Mouse (Mus musculus): Measurements from ENCODE around the gene Pknox2. TPM values are rescaled to one million over a fixed set of nuclear protein-coding genes. Genes with fewer than 3 reads are reported as not detected.

Pknox2 gene
- 8.5 TPM for polyA plus RNA-seq (2012; fragmentation: generic; extraction: Trizol)
- long read RNA-seq, experiment 1, partial matches to known transcripts, result 2 of 7 reads
- long read RNA-seq, experiment 1, other reads (novel, unspliced or antisense), result 2 of 7 reads
- long read RNA-seq, experiment 2, partial matches to known transcripts, result 0 of 6 reads
- long read RNA-seq, experiment 2, other reads (novel, unspliced or antisense), result 1 of 6 reads

DNA sequence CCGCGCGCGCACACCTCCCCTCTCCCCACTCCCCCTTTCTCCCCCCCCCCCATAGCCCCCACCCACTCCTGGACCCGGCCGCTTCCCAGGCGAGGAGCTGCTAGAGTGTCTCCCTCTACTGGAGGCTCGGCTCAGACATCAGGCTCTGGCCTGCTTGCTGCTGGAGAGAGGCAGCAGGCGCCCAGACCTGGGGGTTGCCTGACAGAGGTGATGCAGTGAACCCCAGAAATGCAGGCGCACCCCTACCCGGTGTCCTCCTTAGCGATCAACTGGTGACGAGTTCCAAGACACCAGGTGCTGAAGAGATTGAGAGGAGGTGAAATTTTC is at the start of gene Pknox2:
Gene Pknox2, minus strand, starts transcription at position 49 of the 327 bp plus-strand sequence.
- Histone ChIP-seq H3K4me3 (ENCODE audit: insufficient read depth, poor library complexity, severe bottlenecking) (peak within 1 kb of the TSS; percentile 25), H3ac (ENCODE audit: control insufficient read depth, insufficient read length, low read depth) (peak within 1 kb of the TSS; percentile 55), H3K79me3 (ENCODE audit: low read depth) (no peaks in the 10 kb centered on the region), H3K79me2 (ENCODE audit: control insufficient read depth, insufficient read depth) (no peaks in the 10 kb centered on the region), H3K36me3 (ENCODE audit: control insufficient read depth, insufficient read depth) (no peaks in the 10 kb centered on the region), H3K27me3 (ENCODE audit: control insufficient read depth, insufficient read depth, insufficient read length) (no peaks in the 10 kb centered on the region)
- no peak for TF ChIP-seq FOSL1 (IDR thresholded peaks at IDR 0.05; ENCODE audit: insufficient read depth, low read length, poor library complexity, severe bottlenecking)
- TF ChIP-seq CEBPB (IDR thresholded peaks at IDR 0.05; ENCODE audit: low read depth), result no peak
- peak; percentile 77 for TF ChIP-seq CTCF (IDR thresholded peaks at IDR 0.05; ENCODE audit: control insufficient read depth, insufficient read depth, insufficient read length)
- TF ChIP-seq MYOG (IDR thresholded peaks at IDR 0.05; ENCODE audit: control insufficient read depth, extremely low read depth, insufficient read length), result no peak
- TF ChIP-seq MAX (IDR thresholded peaks at IDR 0.05), result no peak

DNA sequence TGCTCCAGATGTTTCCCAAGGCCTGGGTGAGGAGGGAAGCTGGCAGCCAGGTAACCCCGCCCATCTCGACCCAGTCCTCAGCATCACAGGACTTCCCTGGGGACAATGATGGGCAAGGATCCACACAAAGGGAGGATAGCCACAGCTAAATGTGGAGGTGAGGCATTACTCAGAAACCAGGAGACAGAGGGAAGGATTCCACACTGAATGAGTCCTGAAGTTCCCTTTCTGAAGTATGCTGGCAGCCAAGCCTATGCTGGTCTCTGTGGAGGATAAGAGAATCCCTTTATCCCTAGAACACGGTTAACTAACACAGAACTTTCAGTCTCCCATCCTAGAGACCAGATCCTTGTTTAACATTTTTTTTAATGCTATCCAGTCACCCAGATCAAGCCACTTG is 40.8 kb upstream of the Pknox2 start:
- H3K79me3 ChIP-seq (ENCODE audit: low read depth), result no peaks in the 10 kb centered on the region
- no peaks in the 10 kb centered on the region for H3K36me3 ChIP-seq (ENCODE audit: control insufficient read depth, insufficient read depth)
- H3K4me3 ChIP-seq (ENCODE audit: insufficient read depth, poor library complexity, severe bottlenecking), result no peak overlapping the region
- H3ac ChIP-seq (ENCODE audit: control insufficient read depth, insufficient read length, low read depth), result no peak overlapping the region
- H3K27me3 ChIP-seq (ENCODE audit: control insufficient read depth, insufficient read depth, insufficient read length), result peaks cover 8% of the 10 kb centered on the region
- TF ChIP-seq MYOG (IDR thresholded peaks at IDR 0.05; ENCODE audit: control insufficient read depth, extremely low read depth, insufficient read length), result no peak
- no peak for TF ChIP-seq USF1 (IDR thresholded peaks at IDR 0.05; ENCODE audit: low read depth)
- TF ChIP-seq MAX (IDR thresholded peaks at IDR 0.05), result no peak
- TF ChIP-seq CEBPB (IDR thresholded peaks at IDR 0.05; ENCODE audit: low read depth), result no peak
- no peaks in the 10 kb centered on the region for H3K79me2 ChIP-seq (ENCODE audit: control insufficient read depth, insufficient read depth)

DNA sequence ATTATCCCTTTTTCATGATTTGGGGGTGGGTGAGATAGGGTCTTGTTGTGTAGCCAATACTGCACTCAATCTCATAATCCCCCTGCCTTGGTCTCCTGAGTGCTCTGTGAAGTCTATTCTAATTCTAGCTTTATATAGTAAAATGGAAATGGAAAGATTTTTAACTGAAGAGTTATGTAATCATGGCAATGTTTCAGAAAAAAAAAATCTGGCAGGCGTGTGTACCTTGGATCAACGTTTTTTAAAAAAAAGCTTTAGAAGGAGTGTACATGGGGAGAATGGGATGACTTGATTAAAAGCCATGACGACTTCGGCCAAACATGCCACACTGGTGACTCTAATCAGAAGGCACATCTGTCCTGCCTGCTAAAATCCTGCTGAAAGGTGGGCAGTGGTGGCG is 40.2 kb upstream of the Pknox2 start:
- no peak for TF ChIP-seq FOSL1 (IDR thresholded peaks at IDR 0.05; ENCODE audit: insufficient read depth, low read length, poor library complexity, severe bottlenecking)
- TF ChIP-seq MYOG (IDR thresholded peaks at IDR 0.05; ENCODE audit: control insufficient read depth, extremely low read depth, insufficient read length), result no peak
- no peak for TF ChIP-seq CEBPB (IDR thresholded peaks at IDR 0.05; ENCODE audit: low read depth)
- TF ChIP-seq USF1 (IDR thresholded peaks at IDR 0.05; ENCODE audit: low read depth), result no peak
- TF ChIP-seq MYOD1 (IDR thresholded peaks at IDR 0.05; ENCODE audit: control insufficient read depth, insufficient read length, low read depth), result no peak
- TF ChIP-seq MAX (IDR thresholded peaks at IDR 0.05), result no peak
- TF ChIP-seq CTCF (IDR thresholded peaks at IDR 0.05; ENCODE audit: control insufficient read depth, insufficient read depth, insufficient read length), result no peak
- Histone ChIP-seq H3K79me3 (ENCODE audit: low read depth) (no peaks in the 10 kb centered on the region), H3K79me2 (ENCODE audit: control insufficient read depth, insufficient read depth) (no peaks in the 10 kb centered on the region), H3ac (ENCODE audit: control insufficient read depth, insufficient read length, low read depth) (no peak overlapping the region), H3K27me3 (ENCODE audit: control insufficient read depth, insufficient read depth, insufficient read length) (peaks cover 8% of the 10 kb centered on the region), H3K4me3 (ENCODE audit: insufficient read depth, poor library complexity, severe bottlenecking) (no peak overlapping the region), H3K36me3 (ENCODE audit: control insufficient read depth, insufficient read depth) (no peaks in the 10 kb centered on the region)

DNA sequence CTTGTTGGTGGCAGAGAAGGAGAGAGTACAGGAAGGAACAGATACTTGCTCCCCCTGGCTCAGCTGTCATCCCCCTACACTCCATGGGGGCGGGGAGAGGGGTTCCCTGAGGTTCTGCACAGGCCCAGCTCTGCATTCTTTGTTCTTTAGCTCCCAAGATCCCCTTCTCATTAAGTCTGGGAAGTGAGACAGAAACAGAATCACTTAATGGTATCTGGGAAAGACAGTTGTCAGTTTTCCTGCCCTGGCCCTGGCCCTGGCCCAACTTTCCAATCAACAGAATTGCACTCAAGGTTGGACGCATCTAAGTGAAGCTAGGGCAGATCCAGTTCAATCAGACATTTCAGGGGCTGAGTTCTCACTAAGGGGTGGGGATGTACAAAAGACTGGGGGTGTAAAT is 36.0 kb upstream of the Pknox2 start:
- Histone ChIP-seq H3ac (ENCODE audit: control insufficient read depth, insufficient read length, low read depth) (no peak overlapping the region), H3K36me3 (ENCODE audit: control insufficient read depth, insufficient read depth) (no peaks in the 10 kb centered on the region), H3K27me3 (ENCODE audit: control insufficient read depth, insufficient read depth, insufficient read length) (peaks cover 13% of the 10 kb centered on the region), H3K79me3 (ENCODE audit: low read depth) (no peaks in the 10 kb centered on the region), H3K4me3 (ENCODE audit: insufficient read depth, poor library complexity, severe bottlenecking) (no peak overlapping the region), H3K79me2 (ENCODE audit: control insufficient read depth, insufficient read depth) (no peaks in the 10 kb centered on the region)
- TF ChIP-seq MAX (IDR thresholded peaks at IDR 0.05), result no peak
- TF ChIP-seq MYOD1 (IDR thresholded peaks at IDR 0.05; ENCODE audit: control insufficient read depth, insufficient read length, low read depth), result no peak
- TF ChIP-seq USF1 (IDR thresholded peaks at IDR 0.05; ENCODE audit: low read depth), result no peak
- TF ChIP-seq CEBPB (IDR thresholded peaks at IDR 0.05; ENCODE audit: low read depth), result no peak
- no peak for TF ChIP-seq MYOG (IDR thresholded peaks at IDR 0.05; ENCODE audit: control insufficient read depth, extremely low read depth, insufficient read length)
- TF ChIP-seq CTCF (IDR thresholded peaks at IDR 0.05; ENCODE audit: control insufficient read depth, insufficient read depth, insufficient read length), result no peak
- no peak for TF ChIP-seq FOSL1 (IDR thresholded peaks at IDR 0.05; ENCODE audit: insufficient read depth, low read length, poor library complexity, severe bottlenecking)

DNA sequence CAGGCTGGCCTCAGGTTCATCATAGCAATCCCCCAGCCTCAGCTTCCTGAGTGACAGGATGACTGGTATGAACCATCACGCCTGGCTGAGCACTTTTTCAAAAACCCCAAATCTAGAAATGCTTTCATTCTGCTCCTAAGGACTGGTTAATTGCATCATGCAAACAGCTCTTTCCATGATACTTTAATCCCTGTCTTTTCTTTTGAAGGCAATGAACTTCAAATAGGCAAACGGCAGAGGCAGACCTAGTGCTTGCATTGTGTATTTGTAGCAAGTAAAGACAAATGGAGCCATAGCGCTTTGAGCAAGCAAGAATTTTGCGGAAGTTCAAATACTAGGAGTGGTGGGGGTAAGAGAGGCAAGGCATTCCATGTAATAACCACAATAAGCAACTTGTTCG is 34.4 kb upstream of the Pknox2 start:
- H3K79me3 ChIP-seq (ENCODE audit: low read depth), result no peaks in the 10 kb centered on the region
- H3ac ChIP-seq (ENCODE audit: control insufficient read depth, insufficient read length, low read depth), result no peak overlapping the region
- H3K79me2 ChIP-seq (ENCODE audit: control insufficient read depth, insufficient read depth), result no peaks in the 10 kb centered on the region
- no peaks in the 10 kb centered on the region for H3K36me3 ChIP-seq (ENCODE audit: control insufficient read depth, insufficient read depth)
- TF ChIP-seq MAX (IDR thresholded peaks at IDR 0.05), result no peak
- TF ChIP-seq FOSL1 (IDR thresholded peaks at IDR 0.05; ENCODE audit: insufficient read depth, low read length, poor library complexity, severe bottlenecking), result no peak
- no peak for TF ChIP-seq MYOG (IDR thresholded peaks at IDR 0.05; ENCODE audit: control insufficient read depth, extremely low read depth, insufficient read length)
- TF ChIP-seq CTCF (IDR thresholded peaks at IDR 0.05; ENCODE audit: control insufficient read depth, insufficient read depth, insufficient read length), result no peak
- no peak for TF ChIP-seq CEBPB (IDR thresholded peaks at IDR 0.05; ENCODE audit: low read depth)
- no peak for TF ChIP-seq USF1 (IDR thresholded peaks at IDR 0.05; ENCODE audit: low read depth)
- TF ChIP-seq MYOD1 (IDR thresholded peaks at IDR 0.05; ENCODE audit: control insufficient read depth, insufficient read length, low read depth), result no peak
- H3K4me3 ChIP-seq (ENCODE audit: insufficient read depth, poor library complexity, severe bottlenecking), result no peak overlapping the region
- peaks cover 15% of the 10 kb centered on the region for H3K27me3 ChIP-seq (ENCODE audit: control insufficient read depth, insufficient read depth, insufficient read length)

DNA sequence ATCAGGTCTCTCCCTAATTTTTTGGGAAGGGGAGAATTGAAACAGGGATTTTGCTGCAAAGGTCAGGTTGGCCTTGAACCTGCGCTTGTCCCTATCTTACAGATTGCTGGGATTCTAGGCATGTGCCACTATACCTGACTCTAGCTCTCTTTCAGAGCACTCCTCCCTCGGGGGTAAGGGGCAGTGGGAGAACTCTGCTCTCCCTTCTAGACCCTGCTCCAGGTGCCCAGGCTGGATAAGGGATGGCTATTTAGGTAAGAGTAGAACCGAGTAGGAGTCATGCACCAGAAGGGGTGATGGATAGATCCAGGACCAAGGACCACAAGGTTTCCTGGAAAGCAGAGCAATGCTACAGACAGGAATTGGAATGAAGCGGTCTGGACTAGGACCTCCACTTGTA is 32.4 kb upstream of the Pknox2 start:
- no peak overlapping the region for H3ac ChIP-seq (ENCODE audit: control insufficient read depth, insufficient read length, low read depth)
- H3K79me2 ChIP-seq (ENCODE audit: control insufficient read depth, insufficient read depth), result no peaks in the 10 kb centered on the region
- TF ChIP-seq MAX (IDR thresholded peaks at IDR 0.05) (no peak), CTCF (IDR thresholded peaks at IDR 0.05; ENCODE audit: control insufficient read depth, insufficient read depth, insufficient read length) (no peak), MYOG (IDR thresholded peaks at IDR 0.05; ENCODE audit: control insufficient read depth, extremely low read depth, insufficient read length) (no peak), USF1 (IDR thresholded peaks at IDR 0.05; ENCODE audit: low read depth) (no peak), MYOD1 (IDR thresholded peaks at IDR 0.05; ENCODE audit: control insufficient read depth, insufficient read length, low read depth) (no peak), FOSL1 (IDR thresholded peaks at IDR 0.05; ENCODE audit: insufficient read depth, low read length, poor library complexity, severe bottlenecking) (no peak), CEBPB (IDR thresholded peaks at IDR 0.05; ENCODE audit: low read depth) (no peak)
- peaks cover 9% of the 10 kb centered on the region for H3K27me3 ChIP-seq (ENCODE audit: control insufficient read depth, insufficient read depth, insufficient read length)
- H3K4me3 ChIP-seq (ENCODE audit: insufficient read depth, poor library complexity, severe bottlenecking), result no peak overlapping the region
- no peaks in the 10 kb centered on the region for H3K36me3 ChIP-seq (ENCODE audit: control insufficient read depth, insufficient read depth)
- H3K79me3 ChIP-seq (ENCODE audit: low read depth), result no peaks in the 10 kb centered on the region

Measured in C2C12 (cell line).